Mouse (Mus musculus) liver, embryonic 14.5 days (tissue): Measurements from ENCODE around the gene Wnt3a. TPM values are rescaled to one million over a fixed set of nuclear protein-coding genes. Genes with fewer than 3 reads are reported as not detected.

Source experiments
- ATAC-seq: fragments of 200-750 bp; cut with Nextera tagmentation; 2 replicates; pipeline ENCODE4 v1.8.0; 2017; ENCODE audit warnings: moderate number of reproducible peaks, mild to moderate bottlenecking, moderate library complexity; ENCODE audit not compliant: insufficient read depth
- DNase-seq, 3 experiments: peaks; one replicate each; pipeline ENCODE4 v3.0.0-alpha.2; 2012 to 2013; ENCODE audit warnings: low read depth in 3 of 3, low spot score in 3 of 3
- H3K27ac ChIP-seq: fragments of 300-500 bp; sonication (generic); 2 replicates; pipeline ENCODE4 v1.5.1; 2014; ENCODE audit warnings: moderate library complexity, mild to moderate bottlenecking, control low read depth, inconsistent platforms
- H3K27me3 ChIP-seq: fragments of 300-500 bp; sonication (generic); 2 replicates; pipeline ENCODE4 v1.6.1; 2014; ENCODE audit warnings: mild to moderate bottlenecking, low read length, moderate library complexity; ENCODE audit not compliant: control insufficient read depth, insufficient read depth
- H3K36me3 ChIP-seq: fragments of 300-500 bp; sonication (generic); replicated peaks from 2 replicates; pipeline ENCODE4 v1.6.1; 2014; ENCODE audit warnings: low read depth; ENCODE audit not compliant: control insufficient read depth, insufficient read depth
- H3K4me1 ChIP-seq, 2 experiments: fragments of 200-500 bp in 1 of 2; fragments of 300-500 bp in 1 of 2; sonication (generic) in 1 of 2; replicated peaks; 2 replicates each; pipeline ENCODE4 v1.6.1; 2012 to 2014; ENCODE audit warnings: antibody characterized with exemption in 1 of 2, inconsistent platforms in 1 of 2, low read length in 1 of 2; ENCODE audit not compliant: control insufficient read depth in 2 of 2, insufficient read depth in 2 of 2
- H3K4me2 ChIP-seq: fragments of 300-500 bp; sonication (generic); 2 replicates; pipeline ENCODE4 v1.6.1; 2014; ENCODE audit warnings: low read depth, mild to moderate bottlenecking, control low read depth, moderate library complexity
- H3K4me3 ChIP-seq, 2 experiments: fragments of 200-500 bp in 1 of 2; fragments of 300-500 bp in 1 of 2; sonication (generic) in 1 of 2; 2 replicates each; pipeline ENCODE4 v1.5.1; 2012 to 2014; ENCODE audit warnings: low read depth in 2 of 2, low read length in 2 of 2, mild to moderate bottlenecking in 2 of 2, control low read depth in 1 of 2, inconsistent platforms in 1 of 2, moderate library complexity in 1 of 2; ENCODE audit not compliant: insufficient read depth in 1 of 2
- H3K9ac ChIP-seq: fragments of 300-500 bp; sonication (generic); replicated peaks from 2 replicates; pipeline ENCODE4 v1.6.1; 2014; ENCODE audit warnings: mild to moderate bottlenecking, control low read depth, moderate library complexity
- H3K9me3 ChIP-seq: fragments of 300-500 bp; sonication (generic); 2 replicates; pipeline ENCODE4 v1.6.1; 2016; ENCODE audit warnings: low read length, mixed read lengths; ENCODE audit not compliant: control insufficient read depth
- CTCF ChIP-seq: IDR thresholded peaks from 2 replicates; pipeline ENCODE4 v1.5.1; 2016; ENCODE audit warnings: antibody characterized with exemption, low read depth, control low read depth
- EP300 ChIP-seq: IDR thresholded peaks from 2 replicates; pipeline ENCODE4 v1.6.1; 2016; ENCODE audit warnings: antibody characterized with exemption, low read depth
- WGBS: fragments of 180-500 bp; shearing (Covaris S2); extraction: QIAGEN DNeasy Blood & Tissue Kit; methylation state at CpG from one replicate; pipeline ENCODE4 v1.1.7; 2014; ENCODE audit not compliant: insufficient replicate concordance; 5-methylcytosine and 5-hydroxymethylcytosine counted together
- polyA plus RNA-seq, 2 experiments: library from polyadenylated mRNA; depleted of rRNA in 1 of 2; stranded (reverse) in 1 of 2; unstranded in 1 of 2; fragments of >200 nt; fragmentation: Nextera tagmentation in 1 of 2; extraction: Ambion mirVana in 1 of 2; gene quantifications; 2 replicates each; pipeline versions ENCODE4 v1.2.1 to v1.2.3; 2012 to 2014

Wnt3a gene
- polyA plus RNA-seq, 2 experiments = 0.01 TPM; not detected in 1

DNA sequence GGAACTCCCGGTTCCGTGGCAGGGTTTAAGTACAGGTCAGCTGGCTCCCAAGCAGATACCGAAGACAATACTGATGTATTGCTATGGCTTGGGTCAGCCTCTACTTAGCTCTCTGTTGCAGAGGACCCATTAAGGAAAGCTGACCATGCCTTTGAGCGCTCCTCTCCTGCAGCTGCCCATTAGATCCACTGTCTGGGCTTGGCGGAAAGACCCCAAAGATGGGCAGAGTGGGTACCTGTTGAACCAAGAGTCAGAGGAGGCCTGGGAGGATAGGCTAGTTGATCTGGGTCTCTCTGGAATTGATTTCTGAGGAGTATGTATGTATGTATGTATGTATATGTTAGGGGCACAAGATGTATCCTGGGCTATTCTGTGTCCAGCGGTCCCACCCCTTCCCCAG, 18.1 kb upstream of the Wnt3a start:
- Histone ChIP-seq H3K27me3 (peaks cover 59% of the 10 kb centered on the region), H3K4me3 (no peak overlapping the region), H3K27ac (no peak overlapping the region), H3K9me3 (no peaks in the 10 kb centered on the region), H3K4me2 (no peak overlapping the region), H3K9ac (no peak overlapping the region), H3K4me1 (no peaks in the 10 kb centered on the region), H3K36me3 (no peaks in the 10 kb centered on the region)
- DNase-seq = no peak
- WGBS = 36% methylated on average over 6 of the region's 6 CpGs
- ATAC-seq = no peak
- no peak for TF ChIP-seq CTCF
- no peak for TF ChIP-seq EP300

DNA sequence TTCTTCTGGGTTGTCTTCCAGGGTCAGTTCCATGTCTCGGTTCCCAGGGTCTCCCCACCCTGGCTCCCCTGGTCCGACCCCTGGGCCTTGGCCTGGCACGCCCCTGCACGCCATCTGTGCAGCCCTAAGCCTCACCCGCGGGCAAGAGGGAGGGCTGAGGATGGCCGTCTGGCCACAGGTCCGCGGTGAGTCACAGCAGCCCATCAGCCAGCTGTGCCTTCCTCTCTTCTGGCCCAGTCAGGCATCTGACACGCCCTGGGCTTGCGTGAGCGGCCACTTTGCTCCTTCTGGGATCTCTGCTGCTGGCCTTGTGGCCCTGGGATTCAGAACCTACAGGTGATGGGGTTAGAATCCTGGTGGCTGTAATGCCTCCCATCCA, 17.6 kb upstream of the Wnt3a start:
- DNase-seq (no peak), ATAC-seq (no peak)
- no peak overlapping the region for H3K27ac ChIP-seq
- H3K27me3 ChIP-seq = peaks cover 63% of the 10 kb centered on the region
- H3K4me2 ChIP-seq = no peak overlapping the region
- no peaks in the 10 kb centered on the region for H3K36me3 ChIP-seq
- no peaks in the 10 kb centered on the region for H3K4me1 ChIP-seq
- no peak overlapping the region for H3K4me3 ChIP-seq
- H3K9ac ChIP-seq = no peak overlapping the region
- WGBS = 23% methylated on average over 12 of the region's 12 CpGs
- TF ChIP-seq CTCF = no peak
- no peak for TF ChIP-seq EP300
- H3K9me3 ChIP-seq = no peaks in the 10 kb centered on the region

DNA sequence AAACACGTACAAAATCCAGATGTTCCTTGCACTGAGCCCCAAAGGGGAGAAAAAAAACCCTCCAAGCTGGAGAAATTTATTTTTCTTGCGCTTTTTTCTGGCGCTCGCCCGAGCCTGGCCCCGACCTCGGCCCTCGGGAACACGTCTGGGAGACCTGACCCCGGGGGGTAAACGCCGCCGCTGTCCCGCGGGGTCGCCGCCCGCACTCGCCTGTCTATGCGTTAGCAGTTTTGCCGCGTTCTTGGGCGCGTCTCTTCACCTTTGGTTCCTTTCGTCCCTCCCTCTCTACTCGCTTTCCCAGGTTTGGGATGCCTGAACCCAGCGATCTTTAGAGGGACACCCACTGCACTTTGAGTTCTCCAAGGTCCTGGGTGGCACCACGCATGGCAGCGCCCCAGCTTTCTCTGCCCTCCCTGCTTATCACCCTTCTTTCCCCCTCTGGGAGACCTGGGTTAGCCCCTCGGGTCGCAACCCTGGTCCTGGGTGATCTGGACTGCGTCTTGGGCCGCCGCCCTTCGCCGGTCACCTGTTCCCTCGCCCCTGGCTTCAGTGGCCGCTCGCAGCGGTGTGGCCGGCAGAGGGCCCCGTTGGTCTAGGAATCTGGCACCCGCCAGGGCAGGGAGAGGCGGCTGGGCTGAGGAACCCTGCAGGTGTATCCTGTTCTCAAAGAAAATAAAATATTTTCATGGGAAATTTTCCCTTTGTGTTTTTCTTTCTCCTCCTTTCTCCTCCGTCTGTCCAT, 17.0 kb upstream of the Wnt3a start:
- H3K9ac ChIP-seq = no peak overlapping the region
- no peaks in the 10 kb centered on the region for H3K4me1 ChIP-seq
- no peak overlapping the region for H3K27ac ChIP-seq
- peaks cover 63% of the 10 kb centered on the region for H3K27me3 ChIP-seq
- TF ChIP-seq CTCF = peak; percentile 77
- no peak for TF ChIP-seq EP300
- H3K9me3 ChIP-seq = no peaks in the 10 kb centered on the region
- no peak for DNase-seq
- ATAC-seq = no peak
- H3K36me3 ChIP-seq = no peaks in the 10 kb centered on the region
- 2% methylated on average over 45 of the region's 45 CpGs for WGBS
- peak overlapping the region; percentile 52 for H3K4me2 ChIP-seq
- H3K4me3 ChIP-seq = peak overlapping the region in 1 of 2 experiments; percentile 50; a peak in 2 of 4 replicates

DNA sequence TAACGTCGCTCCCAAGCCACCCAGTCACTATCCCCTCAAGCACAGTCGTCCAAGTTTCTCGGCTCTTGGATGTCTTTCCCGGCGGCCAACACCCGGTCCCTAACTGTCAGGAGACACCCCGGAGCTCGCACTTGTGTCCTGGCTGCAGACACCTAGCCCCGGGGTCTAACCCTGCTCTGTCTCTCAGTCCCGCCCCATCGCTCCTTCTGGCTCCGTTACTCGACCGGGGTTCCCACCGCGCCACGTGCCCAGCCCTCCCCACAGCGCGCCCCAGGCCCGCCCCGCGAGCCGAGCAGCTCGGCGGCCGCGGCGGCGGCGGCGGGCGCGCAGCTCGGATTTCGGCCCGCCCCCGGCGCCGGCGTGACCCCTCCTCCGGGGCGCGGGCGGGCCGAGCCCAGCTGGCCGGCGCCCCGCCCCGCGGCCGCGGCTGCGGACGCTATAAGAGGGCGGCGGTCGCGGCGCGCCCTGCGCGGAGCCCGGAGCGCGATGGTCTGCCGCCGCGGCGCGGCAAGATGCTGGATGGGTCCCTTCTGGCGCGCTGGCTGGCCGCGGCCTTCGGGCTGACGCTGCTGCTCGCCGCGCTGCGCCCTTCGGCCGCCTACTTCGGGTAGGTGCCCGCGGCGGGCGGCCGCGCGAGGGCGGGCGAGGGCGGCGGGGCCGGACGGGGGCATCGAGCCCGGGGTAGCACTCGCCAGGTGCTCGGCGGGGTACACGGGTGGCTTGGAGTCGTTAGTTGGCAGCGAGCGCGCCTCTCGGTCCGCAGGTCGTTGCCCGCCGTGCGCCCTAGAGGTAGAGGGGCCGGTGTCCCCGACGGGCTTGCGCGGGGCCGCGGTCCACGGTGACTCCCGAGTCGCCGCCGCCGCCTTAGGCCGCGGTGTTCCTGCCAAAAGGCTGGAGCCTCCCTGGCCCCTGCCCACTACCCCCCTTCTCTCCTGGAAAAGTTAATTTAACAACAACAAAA, 16.2 kb upstream of the Wnt3a start, which contains the start of gene Wnt9a:
Wnt9a (plus strand) TSS at position 468 of the 961 bp plus-strand sequence.
- peak within 1 kb of the TSS; percentile 29 to 50; a peak in 3 of 4 replicates for H3K4me3 ChIP-seq
- no peak for ATAC-seq
- DNase-seq = peak in 1 of 3 experiments; percentile 9
- no peak for TF ChIP-seq CTCF
- TF ChIP-seq EP300 = no peak
- H3K9me3 ChIP-seq = no peaks in the 10 kb centered on the region
- peaks cover 63% of the 10 kb centered on the region for H3K27me3 ChIP-seq
- H3K4me1 ChIP-seq = no peaks in the 10 kb centered on the region
- H3K27ac ChIP-seq = no peak within 1 kb of the TSS
- no peak within 1 kb of the TSS for H3K9ac ChIP-seq
- H3K36me3 ChIP-seq = no peaks in the 10 kb centered on the region
- under 1% methylated on average over 121 of the region's 128 CpGs for WGBS
- H3K4me2 ChIP-seq = peak within 1 kb of the TSS; percentile 52

DNA sequence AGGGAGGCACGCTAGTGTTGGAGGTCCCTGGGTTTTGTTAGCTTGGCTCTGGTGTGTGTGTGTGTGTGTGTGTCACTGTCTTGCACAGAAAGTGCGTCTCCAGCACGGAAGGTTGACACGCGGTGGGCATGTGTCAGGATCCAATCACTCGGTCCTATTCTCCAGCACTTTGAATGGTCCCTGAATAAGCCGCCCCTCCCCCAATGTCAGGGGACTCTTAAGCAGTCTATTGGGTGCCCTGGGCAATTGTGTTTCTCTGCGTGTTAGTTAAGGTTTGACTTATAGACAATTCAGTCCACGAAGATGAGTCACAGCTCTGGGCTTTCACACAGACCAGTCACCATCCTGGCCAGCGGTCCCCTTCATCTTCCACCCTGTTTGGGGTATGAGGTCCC, 15.3 kb upstream of the Wnt3a start:
- Histone ChIP-seq H3K9ac (no peak overlapping the region), H3K27me3 (peaks cover 63% of the 10 kb centered on the region), H3K9me3 (no peaks in the 10 kb centered on the region), H3K36me3 (no peaks in the 10 kb centered on the region), H3K4me3 (no peak overlapping the region), H3K4me1 (no peaks in the 10 kb centered on the region), H3K27ac (no peak overlapping the region), H3K4me2 (no peak overlapping the region; the same call in 1 of the 2 replicates)
- ATAC-seq (no peak), DNase-seq (no peak)
- TF ChIP-seq CTCF = no peak
- no peak for TF ChIP-seq EP300
- WGBS = 10% methylated on average over 10 of the region's 10 CpGs
